In genomic region chr14:58101298-58101697, GRCm38 (mm10) we compare ENCODE assay signal across 20 mouse cellular contexts. TPM values are rescaled to one million over a fixed set of nuclear protein-coding genes. Genes with fewer than 3 reads are reported as not detected.
DNase-seq lines count a peak whose midpoint lies in the region; ATAC-seq lines count a peak whose summit lies in the region.
"Had no signal": no experiment of that assay in that cellular context is flagged by ENCODE, and none has a peak within 500 bp of the region (broad histone marks: within the 10 kb centered on the region; RNA-seq: fewer than 3 reads in every experiment).

No protein-coding gene starts in this region.

- H3K4me2 ChIP-seq in hindbrain, embryonic 11.5 days (replicated peaks; ENCODE audit: low read depth, low read length): no peak overlapping the region
- H3K4me2 ChIP-seq in hindbrain, embryonic 15.5 days: no peak overlapping the region
- H3K4me2 ChIP-seq: embryonic facial prominence, embryonic 12.5 days; liver, embryonic 15.5 days had no signal

- no peaks in the 10 kb centered on the region for H3K27me3 ChIP-seq in hindbrain, embryonic 11.5 days (ENCODE audit: control insufficient read depth, insufficient read depth, low read length)
- no peaks in the 10 kb centered on the region for H3K27me3 ChIP-seq in hindbrain, embryonic 10.5 days (ENCODE audit: insufficient read depth, poor library complexity, severe bottlenecking)
- H3K27me3 ChIP-seq in hindbrain, embryonic 15.5 days: no peaks in the 10 kb centered on the region
- H3K27me3 ChIP-seq: embryonic facial prominence, embryonic 12.5 days; liver, embryonic 15.5 days; megakaryocyte, embryonic 14.5 days had no signal

- no peak overlapping the region for H3K9ac ChIP-seq in hindbrain, embryonic 11.5 days (ENCODE audit: low read depth, low read length)
- H3K9ac ChIP-seq in hindbrain, embryonic 15.5 days: no peak overlapping the region
- H3K9ac ChIP-seq: embryonic facial prominence, embryonic 12.5 days; liver, embryonic 15.5 days had no signal

- no peak for DNase-seq in hindbrain, embryonic 11.5 days (ENCODE audit: low spot score)
- no peak for DNase-seq in hindbrain, embryonic 10.5 days (ENCODE audit: low spot score)
- DNase-seq in retina, embryonic 14.5 days (ENCODE audit: low spot score): peak; percentile 32
- DNase-seq in retina, postnatal 1 day: no peak
- no peak for DNase-seq in left cerebral cortex, adult 8-10 months (ENCODE audit: low spot score in 2 of 2)
- no peak for DNase-seq in left cerebral cortex, postnatal 10 days (ENCODE audit: extremely low spot score in 1 of 2, low spot score in 2 of 2)
- DNase-seq: adrenal gland, adult 8-10 months; B cell, adult 2 months; cerebellum, adult 8-10 months; gastrocnemius, postnatal 10 days; thymus, postnatal 14 days had no signal

- peak; percentile 40 for ATAC-seq in hindbrain, embryonic 11.5 days (ENCODE audit: low FRiP score)
- ATAC-seq in hindbrain, embryonic 15.5 days (ENCODE audit: low FRiP score, low read depth): peak; percentile 71
- ATAC-seq in erythroid progenitor cell, adult 5-6 weeks (replicated peaks; ENCODE audit: low FRiP score, poor library complexity, severe bottlenecking): no peak
- ATAC-seq: inflammation-experienced regulatory T-cells, adult 6 months; lung, postnatal 0 days had no signal

- no peak overlapping the region for H3K4me3 ChIP-seq in hindbrain, embryonic 11.5 days (ENCODE audit: low read depth, low read length)
- H3K4me3 ChIP-seq in hindbrain, embryonic 10.5 days: no peak overlapping the region
- no peak overlapping the region for H3K4me3 ChIP-seq in hindbrain, embryonic 15.5 days
- H3K4me3 ChIP-seq: embryonic facial prominence, embryonic 12.5 days; layer of hippocampus, adult 2 months; liver, embryonic 15.5 days; megakaryocyte, embryonic 14.5 days; myocyte had no signal

- H3K9me3 ChIP-seq in hindbrain, embryonic 11.5 days (ENCODE audit: control insufficient read depth, low read length): no peaks in the 10 kb centered on the region
- H3K9me3 ChIP-seq in hindbrain, embryonic 10.5 days: no peaks in the 10 kb centered on the region
- no peaks in the 10 kb centered on the region for H3K9me3 ChIP-seq in hindbrain, embryonic 15.5 days
- H3K9me3 ChIP-seq: embryonic facial prominence, embryonic 12.5 days; liver, embryonic 15.5 days had no signal

- 22% methylated on average over 6 of the region's 6 CpGs for WGBS in hindbrain, embryonic 11.5 days
- 19% methylated on average over 6 of the region's 6 CpGs for WGBS in hindbrain, embryonic 10.5 days
- 11% methylated on average over 6 of the region's 6 CpGs for WGBS in hindbrain, embryonic 15.5 days

- H3K36me3 ChIP-seq in hindbrain, embryonic 11.5 days (ENCODE audit: control insufficient read depth, insufficient read depth, low read length): no peaks in the 10 kb centered on the region
- no peaks in the 10 kb centered on the region for H3K36me3 ChIP-seq in hindbrain, embryonic 10.5 days
- H3K36me3 ChIP-seq in hindbrain, embryonic 15.5 days: no peaks in the 10 kb centered on the region
- H3K36me3 ChIP-seq: embryonic facial prominence, embryonic 12.5 days; liver, embryonic 15.5 days had no signal

- intact Hi-C loops in left cerebral cortex, postnatal 10 days (cut with DNase I): no loop called here

- no peak overlapping the region for H3K27ac ChIP-seq in hindbrain, embryonic 11.5 days (ENCODE audit: low read depth, low read length)
- H3K27ac ChIP-seq in hindbrain, embryonic 10.5 days: no peak overlapping the region
- H3K27ac ChIP-seq in hindbrain, embryonic 15.5 days (replicated peaks): no peak overlapping the region
- H3K27ac ChIP-seq: embryonic facial prominence, embryonic 12.5 days; layer of hippocampus, adult 2 months; liver, embryonic 15.5 days had no signal

- H3K4me1 ChIP-seq in hindbrain, embryonic 11.5 days (replicated peaks; ENCODE audit: control insufficient read depth, insufficient read depth, low read length): no peaks in the 10 kb centered on the region
- no peaks in the 10 kb centered on the region for H3K4me1 ChIP-seq in hindbrain, embryonic 10.5 days (replicated peaks)
- H3K4me1 ChIP-seq in hindbrain, embryonic 15.5 days (replicated peaks): peaks cover 7% of the 10 kb centered on the region; the same call in 1 of the 2 replicates
- H3K4me1 ChIP-seq: embryonic facial prominence, embryonic 12.5 days; liver, embryonic 15.5 days; megakaryocyte, embryonic 14.5 days had no signal

RNA-seq across cellular contexts. Expression of gene Fgf9, which starts 31.0 kb away (rescaled TPM):
- 4.7 and 6.6 TPM in 2 replicates for polyA plus RNA-seq in hindbrain, embryonic 11.5 days (2014; fragmentation: Nextera tagmentation; extraction: Ambion mirVana)
- polyA plus RNA-seq in hindbrain, embryonic 10.5 days (2016; fragmentation: Nextera tagmentation; extraction: Ambion mirVana): 2.8 and 4.4 TPM in 2 replicates
- 22.1 and 22.7 TPM in 2 replicates for polyA plus RNA-seq in hindbrain, embryonic 15.5 days (2015; fragmentation: Nextera tagmentation; extraction: Ambion mirVana)
- 10 to 100 TPM; 21.8 to 25.9 (median 23.7) TPM for total RNA-seq in left cerebral cortex, adult 8-10 months (2022)
- total RNA-seq in left cerebral cortex, postnatal 10 days (2021): 10 to 100 TPM; 16.4 to 16.7 TPM
- not detected in 2 replicates for total RNA-seq in erythroid progenitor cell, adult 5-6 weeks (2015; ENCODE audit: low replicate concordance)
- total RNA-seq in erythroid progenitor cell, adult 5-6 weeks (2017; ENCODE audit: low replicate concordance): not detected in 2 replicates
- polyA plus RNA-seq: inflammation-experienced regulatory T-cells, adult 6 months had no signal

Comparison
In these comparisons a context has a peak if more than half of its experiments do, and no peak if none do; other contexts are left out.
1. RNA of gene Fgf9, which starts 31.0 kb away (total RNA-seq): 21.8 to 25.9 TPM in left cerebral cortex, adult 8-10 months and 16.4 to 16.7 TPM in left cerebral cortex, postnatal 10 days; not detected in erythroid progenitor cell, adult 5-6 weeks; every median in the first group is over 10 times any median in the second.